Mouse (Mus musculus): ENCODE data around the gene Mllt3.

Mllt3 gene

GRCm38 (mm10) chr4:88033216-88033653, at the start of gene Mllt3:
TSS of gene Mllt3 (minus strand) at chr4:88033364.
- peak; percentile 97 for DNase-seq (ENCODE audit: low spot score)

DNA sequence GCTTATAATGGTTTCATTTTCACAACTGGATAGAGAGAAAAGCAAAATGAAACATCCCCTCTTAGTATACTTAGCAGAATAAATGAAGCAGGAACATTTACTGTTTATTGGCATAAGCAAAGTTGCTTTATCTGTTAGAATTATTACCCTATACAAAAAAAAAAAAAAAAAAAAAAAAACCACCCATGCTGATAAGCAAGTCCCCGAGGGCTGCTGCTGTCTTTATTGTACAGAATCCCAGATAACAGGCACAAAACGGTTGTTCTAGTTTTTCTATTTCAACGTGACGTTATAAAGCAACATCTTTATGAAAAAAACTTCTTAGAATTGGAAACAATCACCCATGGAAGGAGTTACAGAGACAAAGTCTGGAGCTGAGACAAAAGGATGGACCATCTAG, 49.2 kb upstream of the Mllt3 start:
- DNase-seq (ENCODE audit: low spot score) = no peak

GRCm38 (mm10) chr4:88081885-88082284, 48.7 kb upstream of the Mllt3 start:
- DNase-seq (ENCODE audit: low spot score) = no peak

- no peak for DNase-seq (ENCODE audit: low spot score)
These were observed 48.3 kb upstream of the Mllt3 start for GRCm38 (mm10) chr4:88081417-88081816.

DNA sequence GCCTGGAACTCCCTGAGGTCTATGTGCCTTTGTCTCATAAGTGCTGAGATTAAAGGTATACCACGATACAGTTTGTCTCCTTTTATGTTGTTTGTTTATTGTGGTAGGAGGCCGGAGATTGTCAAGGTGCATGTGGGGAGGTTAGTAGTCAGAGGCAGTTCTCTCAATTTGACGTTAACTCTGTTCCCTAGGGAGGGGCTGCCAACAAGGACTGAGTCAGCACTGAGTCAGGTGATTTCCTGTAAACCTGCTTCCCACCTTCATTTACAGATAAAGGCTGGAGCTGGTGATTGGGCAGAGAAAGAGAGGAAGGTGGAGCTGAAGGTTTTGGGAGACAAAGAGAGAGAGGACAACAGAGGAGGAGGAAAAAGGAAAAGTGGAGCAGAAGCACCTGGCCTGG, 45.8 kb upstream of the Mllt3 start:
- no peak for DNase-seq (ENCODE audit: low spot score)

GRCm38 (mm10) chr4:88075388-88075787, 42.2 kb upstream of the Mllt3 start:
- DNase-seq (ENCODE audit: low spot score) = peak; percentile 21

GRCm38 (mm10) chr4:88046280-88046679, 13.1 kb upstream of the Mllt3 start:
- no peak for DNase-seq (ENCODE audit: low spot score)

DNA sequence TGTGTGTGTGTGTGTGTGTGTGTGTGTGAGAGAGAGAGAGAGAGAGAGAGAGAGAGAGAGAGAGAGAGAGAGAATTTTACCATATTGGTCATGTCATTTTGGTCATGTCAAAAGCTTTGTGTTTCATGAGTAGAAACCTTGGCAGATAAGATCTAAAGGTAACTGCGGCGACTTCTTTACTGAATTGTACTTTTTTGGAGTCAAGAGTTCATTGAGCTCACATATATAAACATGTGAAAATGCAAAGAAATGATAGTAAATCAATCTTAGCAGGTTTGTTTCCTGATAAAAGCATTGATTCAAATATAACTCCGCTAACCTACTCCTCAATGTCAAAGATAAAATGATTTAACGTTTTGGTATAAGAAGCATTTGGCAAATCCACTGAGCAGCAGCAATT, 12.0 kb upstream of the Mllt3 start:
- DNase-seq (ENCODE audit: low spot score) = no peak

DNA sequence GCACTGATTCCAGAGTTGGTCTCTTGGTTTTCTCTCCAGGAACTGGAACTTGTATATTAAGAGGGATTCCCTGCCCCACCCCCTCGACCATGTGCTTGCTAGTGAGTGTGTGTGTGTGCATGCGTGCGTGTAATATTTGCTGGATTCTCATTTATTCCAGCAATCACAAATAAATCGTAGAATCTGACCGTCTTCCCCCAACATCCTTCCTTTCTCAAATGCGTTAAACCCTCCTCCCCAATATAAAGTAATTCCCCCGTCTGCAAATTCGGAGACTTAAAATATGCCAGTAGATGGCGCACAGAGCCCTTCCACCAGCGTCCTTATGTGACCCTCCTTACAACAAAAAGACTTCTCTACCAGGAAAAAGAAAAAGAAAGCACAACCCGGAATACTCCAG, 2.2 kb upstream of the Mllt3 start:
- DNase-seq (ENCODE audit: low spot score) = peak; percentile 88

- DNase-seq (ENCODE audit: low spot score) = peak; percentile 51
These were observed 1.4 kb upstream of the Mllt3 start for GRCm38 (mm10) chr4:88034387-88035157.

GRCm38 (mm10) chr4:88033729-88034386, 694 bp upstream of the Mllt3 start:
- no peak for DNase-seq (ENCODE audit: low spot score)

DNA sequence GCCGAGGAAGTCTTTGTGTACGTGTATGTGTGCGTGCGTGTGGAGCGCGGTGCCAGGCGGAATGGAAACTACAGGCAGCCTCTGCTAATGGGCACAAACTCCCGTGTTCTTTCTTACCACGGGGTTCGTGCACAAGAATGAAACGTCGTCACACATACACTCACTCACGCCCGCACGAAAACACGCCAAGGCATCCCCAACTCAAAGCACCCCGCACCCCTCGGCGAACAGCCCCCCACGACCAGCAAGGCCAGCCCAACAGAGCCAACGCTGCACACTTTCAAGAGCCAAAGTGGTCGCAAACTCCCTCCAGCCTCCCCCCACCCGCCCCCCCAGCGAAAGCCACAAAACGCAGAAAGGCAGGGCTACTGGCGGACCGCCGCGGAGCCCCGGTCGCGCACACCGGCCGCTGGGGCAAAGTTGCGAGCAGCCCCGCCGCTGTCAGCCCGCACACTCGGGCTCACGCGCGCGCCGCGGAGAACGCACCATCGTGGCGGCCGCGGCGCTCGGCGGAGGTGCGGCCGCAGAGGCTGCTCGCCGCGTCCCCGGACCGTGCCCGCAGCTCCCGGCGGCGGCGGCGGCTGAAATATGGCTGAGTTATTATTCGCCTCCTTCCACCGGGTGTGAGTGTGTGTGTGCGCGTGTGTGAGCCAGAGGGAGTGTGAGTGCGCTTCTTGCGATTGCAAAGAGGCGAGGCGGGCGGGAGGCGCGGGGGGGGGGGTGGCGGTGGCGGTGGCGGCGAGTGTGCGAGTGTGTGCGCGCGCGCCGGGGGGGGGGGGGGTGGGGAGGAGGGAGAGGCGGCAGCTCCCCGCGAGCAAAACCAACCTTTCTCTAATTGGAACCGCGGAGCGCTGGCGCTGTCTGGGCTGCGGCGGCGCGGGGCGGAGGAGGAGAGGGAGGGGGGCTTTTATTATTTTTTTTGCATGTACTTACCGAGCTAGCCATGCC, 739 bp downstream of the Mllt3 start:
- DNase-seq (ENCODE audit: low spot score) = peak; percentile 67

DNA sequence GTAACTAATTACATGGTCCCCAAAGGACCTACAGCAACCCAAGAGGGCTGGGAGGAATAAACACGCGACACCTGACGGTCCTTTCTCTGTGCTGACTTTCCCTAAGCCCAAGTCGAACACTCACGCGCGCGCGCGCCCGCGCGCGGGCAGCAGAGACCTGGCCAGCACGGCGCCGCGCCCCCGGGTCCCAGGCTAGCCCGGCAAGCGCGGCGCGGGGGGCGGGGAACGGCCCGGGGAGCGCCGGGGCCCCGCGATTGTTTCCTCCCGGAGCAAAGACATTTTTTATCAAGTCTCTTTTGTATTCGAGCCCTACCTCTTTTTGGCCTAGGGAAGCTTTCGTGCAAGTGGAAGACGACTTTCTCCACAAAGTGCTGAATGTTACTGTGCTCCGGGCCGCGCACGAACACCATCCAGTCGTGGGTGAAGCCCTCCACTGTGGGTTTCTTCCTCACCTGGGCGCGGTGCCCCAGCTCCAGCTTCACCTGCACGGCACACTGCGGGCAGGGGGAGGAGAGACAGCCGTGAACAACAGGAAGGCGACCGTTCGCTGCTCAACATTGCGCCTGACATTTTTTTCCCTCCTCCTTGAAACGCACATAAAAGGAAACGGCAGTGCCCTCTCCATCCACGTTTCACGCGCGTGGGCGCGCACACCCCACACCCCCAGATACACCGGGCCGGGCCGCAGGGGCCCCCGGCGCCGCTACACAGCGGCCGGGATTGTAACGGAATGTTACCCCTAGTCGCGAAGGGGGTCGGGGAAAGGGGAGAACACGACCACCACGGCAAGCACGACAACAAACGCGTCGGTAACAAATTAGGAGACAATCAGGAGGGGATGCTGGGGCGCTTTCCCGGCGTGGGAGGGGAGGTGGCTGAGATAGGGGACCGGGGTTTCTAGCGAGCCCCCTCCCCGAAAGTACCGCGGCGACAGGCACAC, 1.7 kb downstream of the Mllt3 start:
- DNase-seq (ENCODE audit: low spot score) = peak; percentile 66

DNA sequence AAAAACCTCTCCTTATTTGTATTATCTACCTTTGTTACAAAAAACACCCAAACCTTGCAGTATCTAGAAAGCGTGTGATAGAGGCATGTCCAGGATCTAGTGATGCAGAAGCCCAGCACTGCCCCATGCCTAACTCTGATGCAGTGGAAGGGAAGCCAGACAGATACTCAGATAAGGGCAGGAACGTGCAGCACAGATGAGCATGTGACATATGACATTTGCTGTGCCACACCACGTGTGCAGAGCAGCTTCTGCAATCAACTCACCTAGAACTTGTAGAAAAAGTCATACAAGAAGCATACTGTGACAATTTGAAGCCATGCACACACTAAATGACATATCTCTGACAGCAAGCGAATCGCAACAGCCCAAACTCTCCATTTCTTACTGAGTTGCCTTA, 9.6 kb downstream of the Mllt3 start:
- DNase-seq (ENCODE audit: low spot score) = no peak

GRCm38 (mm10) chr4:88022623-88023022, 10.5 kb downstream of the Mllt3 start:
- DNase-seq (ENCODE audit: low spot score) = peak; percentile 37

DNA sequence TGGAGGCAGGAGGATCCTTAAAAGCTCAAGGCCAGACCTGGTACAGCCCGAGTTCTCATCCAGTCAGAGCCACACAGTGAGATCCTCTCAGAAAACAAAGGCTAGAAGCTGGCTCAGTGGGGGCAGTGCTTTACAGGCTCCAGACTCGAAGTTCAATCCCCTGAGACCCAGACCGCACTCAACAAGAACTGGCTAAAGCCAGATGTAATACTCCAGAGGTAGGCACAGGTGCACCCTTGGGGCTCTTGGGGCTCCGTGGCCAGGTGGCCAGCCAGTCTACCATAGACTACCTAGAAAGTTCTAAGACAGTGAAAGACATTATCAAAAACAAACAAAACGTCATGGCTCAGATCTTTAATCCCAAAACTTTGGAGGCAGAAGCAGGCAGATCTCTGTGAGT, 12.7 kb downstream of the Mllt3 start:
- no peak for DNase-seq (ENCODE audit: low spot score)

DNA sequence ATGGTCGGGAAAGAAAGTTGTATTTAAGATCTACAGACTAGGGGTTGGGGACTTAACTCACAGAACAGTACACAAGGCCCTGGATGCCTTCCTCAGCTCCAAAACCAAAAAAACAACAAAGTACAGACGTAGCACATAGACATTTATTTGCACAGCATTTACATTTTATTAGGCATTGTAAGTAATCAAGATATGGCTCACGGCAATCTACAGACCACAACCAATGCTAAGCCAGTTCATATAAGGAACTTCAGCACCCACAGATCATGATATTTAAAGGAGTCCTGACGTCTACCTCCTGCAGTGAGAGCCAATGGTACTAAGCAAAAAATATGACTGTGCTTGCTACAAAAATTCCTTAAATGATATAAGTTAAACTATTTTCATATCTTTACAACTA, 13.5 kb downstream of the Mllt3 start:
- no peak for DNase-seq (ENCODE audit: low spot score)

- peak; percentile 31 for DNase-seq (ENCODE audit: low spot score)
These were observed 15.5 kb downstream of the Mllt3 start for GRCm38 (mm10) chr4:88017452-88018350.

GRCm38 (mm10) chr4:88015765-88016164, 17.4 kb downstream of the Mllt3 start:
- DNase-seq (ENCODE audit: low spot score) = no peak

DNA sequence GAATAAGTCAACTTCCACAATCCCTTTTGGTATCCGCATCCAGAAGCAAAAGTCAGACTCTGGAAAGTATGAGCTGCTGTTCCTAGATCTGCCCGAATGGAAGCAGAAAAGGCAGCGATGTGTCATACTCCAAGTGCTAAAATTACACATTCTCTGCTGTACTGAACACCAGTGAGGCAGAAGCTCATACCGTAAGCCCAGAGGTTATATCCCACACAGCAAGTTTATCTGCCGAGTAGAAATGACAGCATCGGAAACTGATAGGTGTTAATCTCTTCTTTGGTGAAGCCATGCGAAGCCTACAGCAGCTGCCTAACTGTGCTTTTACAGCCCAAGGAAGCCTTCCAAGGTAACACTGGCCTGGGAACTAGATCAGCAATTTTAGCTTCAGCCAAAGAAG, 17.9 kb downstream of the Mllt3 start:
- DNase-seq (ENCODE audit: low spot score) = no peak

All from embryo, embryonic 10.5 days (tissue).